Mouse (Mus musculus): ENCODE measurements around the gene Gbp3. TPM values are rescaled to one million over a fixed set of nuclear protein-coding genes. Genes with fewer than 3 reads are reported as not detected.

Gbp3 gene
- total RNA-seq, 2 experiments from 2014 or later = 2.9 to 3.0 TPM

DNA sequence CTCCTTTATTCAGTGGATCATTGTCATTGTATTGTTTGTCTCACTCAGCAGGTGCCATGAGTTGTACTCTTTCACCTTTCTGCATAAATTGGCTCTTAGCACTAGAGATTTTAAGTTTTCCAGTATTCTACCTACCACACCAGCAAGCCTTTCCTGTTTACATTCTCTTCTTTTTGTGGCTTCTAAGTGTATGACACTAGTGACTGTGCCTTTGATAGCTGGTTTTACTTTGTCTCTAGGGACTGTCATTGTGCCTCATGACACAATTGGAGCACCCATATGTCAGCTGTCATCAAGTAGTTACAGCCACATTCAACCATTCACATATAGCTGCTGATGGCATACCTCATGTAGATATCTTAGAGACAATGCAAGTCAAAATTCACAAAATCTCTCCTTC lies 41.8 kb downstream of the Gbp3 start:
- TF ChIP-seq CTCF (IDR thresholded peaks at IDR 0.05) = no peak
- intact Hi-C loops (cut with DNase I) = no loop called here
- no peak for DNase-seq
- no peak overlapping the region for H3K27ac ChIP-seq
- H3K4me3 ChIP-seq = no peak overlapping the region

DNA sequence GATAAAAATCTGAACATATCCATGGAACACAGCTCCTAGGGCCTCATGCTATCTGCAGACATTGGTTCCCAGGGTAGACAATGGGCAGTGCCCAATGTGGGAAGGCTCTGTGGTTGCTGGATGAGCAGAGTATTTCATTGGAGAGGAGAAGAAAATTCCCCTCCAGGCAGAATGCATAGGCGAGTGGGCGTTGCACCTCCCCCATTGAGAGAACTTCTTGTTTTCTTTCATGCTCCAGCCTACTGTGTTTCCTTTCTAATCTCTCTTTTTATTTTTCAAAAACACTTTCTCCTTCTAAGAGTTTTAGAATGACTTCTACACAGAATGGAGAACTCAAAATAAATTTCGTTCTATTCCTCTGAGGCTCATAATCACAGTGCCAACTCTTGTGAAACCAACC lies 58.8 kb downstream of the Gbp3 start:
- intact Hi-C loops (cut with DNase I) = no loop called here
- H3K4me3 ChIP-seq = no peak overlapping the region
- no peak for TF ChIP-seq CTCF (IDR thresholded peaks at IDR 0.05)
- no peak for DNase-seq
- peak overlapping the region; percentile 88; the same call in 1 of the 2 replicates for H3K27ac ChIP-seq

DNA sequence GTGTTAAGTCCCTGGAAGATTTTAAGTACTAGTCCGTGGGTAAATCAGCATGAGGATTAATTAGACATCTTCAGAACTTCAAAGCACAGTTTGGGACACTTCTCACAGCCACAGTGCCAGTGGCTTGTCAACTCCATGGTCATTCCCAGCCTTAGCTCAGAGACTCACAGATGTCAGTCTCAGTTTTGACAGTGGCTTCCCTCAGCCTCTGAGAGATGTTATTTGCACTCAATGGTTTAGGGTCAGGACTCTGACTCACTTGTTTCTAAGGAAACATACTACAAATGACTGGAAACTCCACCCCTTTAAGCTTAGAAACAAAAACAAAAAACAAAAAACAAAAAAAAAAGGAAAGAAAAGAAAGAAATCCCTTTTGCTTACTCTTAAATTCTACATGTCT lies 59.8 kb downstream of the Gbp3 start:
- peak overlapping the region; percentile 88 for H3K27ac ChIP-seq
- peak overlapping the region; percentile 69 for H3K4me3 ChIP-seq
- TF ChIP-seq CTCF (IDR thresholded peaks at IDR 0.05) = no peak
- intact Hi-C loops (cut with DNase I) = loop anchor here (5.0 kb wide), 1 partner anchor 57 kb away; the partner anchor contains the start of gene Gbp3
- no peak for DNase-seq

DNA sequence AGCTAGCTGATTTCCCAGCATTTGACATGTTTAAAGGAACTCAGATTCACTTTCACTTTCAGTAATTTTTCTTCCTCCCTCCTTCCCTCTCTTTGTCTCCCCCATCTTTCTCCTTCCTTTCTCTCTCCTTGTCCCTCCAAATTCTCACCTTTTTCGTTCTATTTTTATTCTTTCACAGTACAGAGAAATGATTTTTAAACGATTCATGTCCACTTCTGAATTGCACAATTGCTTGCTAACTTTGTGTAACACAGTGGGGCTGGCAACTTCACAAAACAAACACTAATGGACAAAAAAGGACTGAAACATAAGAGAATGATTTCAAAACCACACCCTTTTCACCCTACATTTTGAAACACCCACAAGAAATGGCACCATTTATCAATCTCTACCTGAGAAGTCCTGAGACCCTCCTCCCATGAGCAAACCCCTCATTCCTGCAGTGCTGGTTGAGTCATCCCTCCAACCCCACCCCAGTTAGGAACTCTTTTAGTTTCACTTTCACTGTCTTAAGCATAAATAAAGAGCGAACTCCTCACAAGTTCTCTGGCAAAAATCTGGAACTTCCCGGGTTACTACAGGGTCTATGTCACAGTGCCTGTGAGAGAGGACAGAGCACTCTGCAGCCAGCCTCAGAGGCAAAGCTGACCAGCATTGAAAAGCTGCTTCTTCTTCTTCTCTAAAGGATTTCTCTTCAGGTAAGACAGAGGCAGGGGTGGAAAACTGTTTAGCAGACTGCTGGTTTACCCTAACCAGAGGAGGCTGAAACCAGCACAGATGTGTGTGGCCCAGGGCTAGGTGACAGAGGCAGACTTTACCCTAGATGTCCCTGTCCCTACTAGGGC lies 60.5 kb downstream of the Gbp3 start, which contains the start of gene Gbp2:
TSS of gene Gbp2 (plus strand) at position 492 of the 845 bp plus-strand sequence.
- peak within 1 kb of the TSS; percentile 88 for H3K27ac ChIP-seq
- intact Hi-C loops (cut with DNase I) = loop anchor here (5.0 kb wide), 1 partner anchor 58 kb away; the partner anchor contains the start of gene Gbp3
- no peak for TF ChIP-seq CTCF (IDR thresholded peaks at IDR 0.05)
- DNase-seq = peak; percentile 23
- H3K4me3 ChIP-seq = peak within 1 kb of the TSS; percentile 69

DNA sequence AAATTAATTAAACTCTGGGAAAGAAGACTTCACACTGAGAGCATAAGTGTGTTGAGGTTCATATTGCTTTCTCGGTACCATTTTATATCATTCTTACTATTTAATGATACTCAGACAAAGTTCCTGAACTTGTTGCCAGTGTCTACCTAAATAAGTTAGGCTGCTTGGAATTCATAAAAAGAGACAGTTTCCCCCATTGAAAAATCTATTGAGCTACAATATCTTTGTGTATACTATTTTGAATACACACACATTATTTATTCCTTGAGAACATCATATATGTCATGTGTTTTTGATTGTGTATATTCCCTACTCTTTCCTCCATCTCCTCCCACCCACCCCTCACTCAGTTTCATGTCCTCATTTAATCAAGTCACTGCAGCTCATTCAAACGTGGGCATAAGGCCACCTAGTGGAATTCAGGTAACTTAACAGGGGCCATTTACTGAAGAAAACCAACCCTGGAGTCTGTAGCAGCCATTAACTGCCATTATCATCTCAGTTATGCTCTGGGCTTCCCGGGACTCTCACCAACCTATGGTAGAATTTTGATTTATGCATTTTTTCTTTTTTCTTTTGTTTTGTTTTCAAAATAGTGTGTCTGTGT lies 61.2 kb downstream of the Gbp3 start:
- intact Hi-C loops (cut with DNase I) = loop anchor here (5.0 kb wide), 1 partner anchor 59 kb away; the partner anchor contains the start of gene Gbp3
- DNase-seq = no peak
- H3K27ac ChIP-seq = peak overlapping the region; percentile 88
- H3K4me3 ChIP-seq = peak overlapping the region; percentile 69
- peak; percentile 53 for TF ChIP-seq CTCF (IDR thresholded peaks at IDR 0.05)

Other genes starting within 250 kb of the Gbp3 start
- 100 to 1,000 TPM; 585 to 709 TPM for gene Pdlim5, start 164.3 kb upstream of the Gbp3 start, total RNA-seq (2021)
- 1 to 10 TPM; 1.5 to 5.5 TPM for gene Gbp5, start 66.0 kb upstream of the Gbp3 start, total RNA-seq (2021)
- gene Gbp7, start 29.7 kb upstream of the Gbp3 start, total RNA-seq (2021) = 10 to 100 TPM in 1 of 2 experiments, 1 to 10 TPM in 1; 6.3 to 28.4 TPM
- gene Gbp2b, start 34.8 kb downstream of the Gbp3 start, total RNA-seq (2021) = under 1 TPM in 1 of 2 experiments, not detected in 1; 0.17 TPM
- 1 to 10 TPM; 2.9 to 3.2 TPM for gene Gbp2, start 60.6 kb downstream of the Gbp3 start, total RNA-seq (2021)
- gene Kyat3, start 141.0 kb downstream of the Gbp3 start, total RNA-seq (2021) = 10 to 100 TPM in 1 of 2 experiments, 1 to 10 TPM in 1; 9.5 to 14.0 TPM
- 10 to 100 TPM; 13.9 to 14.1 TPM for gene Gtf2b, start 205.0 kb downstream of the Gbp3 start, total RNA-seq (2021)

All from gastrocnemius, adult 2 months (tissue).